In the genomic region with DNA sequence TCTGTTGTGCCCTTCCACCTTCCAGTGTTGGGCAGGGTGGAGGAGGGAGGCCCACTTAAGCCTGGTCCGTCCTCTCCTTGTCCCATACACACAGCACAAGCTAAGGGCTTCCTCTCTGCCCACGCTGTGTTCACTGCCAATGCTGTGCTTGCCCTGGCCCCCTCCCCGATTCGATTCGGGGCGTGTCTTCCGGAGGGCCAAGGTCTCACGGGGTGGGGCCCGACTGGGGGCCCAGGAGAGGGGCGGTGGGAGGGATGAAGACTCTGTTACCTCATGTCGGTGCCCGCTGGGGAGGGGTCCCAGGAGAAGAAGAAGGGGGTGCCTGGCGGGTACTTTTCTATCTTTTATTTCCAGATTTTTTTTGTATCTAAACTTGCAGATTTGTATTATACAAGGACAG, we compare ENCODE assay signal across 31 mouse cellular contexts. TPM values are rescaled to one million over a fixed set of nuclear protein-coding genes. Genes with fewer than 3 reads are reported as not detected.
A peak's percentile ranks its signal among the peaks of the same experiment; 100 is the strongest.
DNase-seq lines count a peak whose midpoint lies in the region; ATAC-seq and TF ChIP-seq lines count a peak whose summit lies in the region.
"Had no signal": no experiment of that assay in that cellular context is flagged by ENCODE, and none has a peak within 500 bp of the region (broad histone marks: within the 10 kb centered on the region; RNA-seq: fewer than 3 reads in every experiment).

No protein-coding gene starts in this region.

- H3K4me1 ChIP-seq in heart, embryonic 10.5 days, result peaks cover 10% of the 10 kb centered on the region; the same call in 1 of the 2 replicates
- H3K4me1 ChIP-seq in kidney, embryonic 16.5 days (ENCODE audit: insufficient read depth, low read length), result peaks cover 30% of the 10 kb centered on the region
- peaks cover 54% of the 10 kb centered on the region for H3K4me1 ChIP-seq in E14TG2a.4 (replicated peaks; ENCODE audit: low read depth, low read length)
- peaks cover 18% of the 10 kb centered on the region for H3K4me1 ChIP-seq in intestine, embryonic 16.5 days (ENCODE audit: control insufficient read depth, insufficient read depth, low read length)

- H3K9ac ChIP-seq in kidney, embryonic 16.5 days (replicated peaks; ENCODE audit: low read length), result peak overlapping the region; percentile 53; the same call in 1 of the 2 replicates
- 0 out of 2 replicates have a peak overlapping the region, but pooled peaks have one; percentile 14 for H3K9ac ChIP-seq in intestine, embryonic 16.5 days (ENCODE audit: low read depth, low read length)
- H3K9ac ChIP-seq: embryonic facial prominence, embryonic 13.5 days; forebrain, embryonic 12.5 days; forebrain, embryonic 15.5 days; heart, embryonic 12.5 days; heart, embryonic 15.5 days; hindbrain, embryonic 13.5 days had no signal

- 58% methylated on average over 13 of the region's 13 CpGs for WGBS in heart, embryonic 10.5 days
- WGBS in kidney, embryonic 16.5 days, result 40% methylated on average over 13 of the region's 13 CpGs
- WGBS in intestine, embryonic 16.5 days, result 34% methylated on average over 13 of the region's 13 CpGs

- DNase-seq in heart, adult 11 months, result peak; percentile 85
- DNase-seq in heart, embryonic 10.5 days (ENCODE audit: low spot score), result no peak
- no peak for DNase-seq in kidney, postnatal 36 days
- DNase-seq in layer of hippocampus, adult 11-12 months (ENCODE audit: low spot score), result no peak
- DNase-seq in frontal cortex, adult 2 months (ENCODE audit: extremely low spot score in 1 of 2, low spot score in 1 of 2), result no peak
- DNase-seq: adrenal gland, adult 2 months; adrenal gland, postnatal 14 days; cerebellum, adult 11 months; cerebellum, adult 2 months; cerebellum, adult 9-11 months; cerebellum, postnatal 25 days; embryo, embryonic 11 days; gastrocnemius, postnatal 10 days; gastrocnemius, postnatal 36 days; heart, postnatal 10 days; heart, postnatal 36 days had no signal

- no peak overlapping the region for H3K27ac ChIP-seq in heart, embryonic 10.5 days
- peak overlapping the region; percentile 91 for H3K27ac ChIP-seq in kidney, embryonic 16.5 days (ENCODE audit: low read length)
- peak overlapping the region; percentile 68; the same call in 1 of the 2 replicates for H3K27ac ChIP-seq in intestine, embryonic 16.5 days (ENCODE audit: low read length)
- H3K27ac ChIP-seq: embryonic facial prominence, embryonic 10.5 days; embryonic facial prominence, embryonic 13.5 days; forebrain, embryonic 12.5 days; forebrain, embryonic 15.5 days; heart, embryonic 15.5 days; hindbrain, embryonic 10.5 days; hindbrain, embryonic 13.5 days had no signal

- H3K36me3 ChIP-seq in heart, embryonic 10.5 days, result peaks cover 46% of the 10 kb centered on the region
- H3K36me3 ChIP-seq in kidney, embryonic 16.5 days (ENCODE audit: insufficient read depth, low read length), result peaks cover 31% of the 10 kb centered on the region
- H3K36me3 ChIP-seq in E14TG2a.4 (ENCODE audit: insufficient read depth, low read length), result peaks cover 50% of the 10 kb centered on the region
- peaks cover 5% of the 10 kb centered on the region for H3K36me3 ChIP-seq in intestine, embryonic 16.5 days (ENCODE audit: control insufficient read depth, insufficient read depth, low read length)

- no peak overlapping the region for H3K4me3 ChIP-seq in heart, embryonic 10.5 days
- no peak overlapping the region for H3K4me3 ChIP-seq in kidney, embryonic 16.5 days (ENCODE audit: low read length)
- H3K4me3 ChIP-seq in E14TG2a.4 (replicated peaks; ENCODE audit: low read length), result peak overlapping the region; percentile 60
- no peak overlapping the region for H3K4me3 ChIP-seq in intestine, embryonic 16.5 days (ENCODE audit: low read length)
- H3K4me3 ChIP-seq: embryonic facial prominence, embryonic 10.5 days; embryonic facial prominence, embryonic 13.5 days; erythroblast, embryonic 14.5 days; forebrain, embryonic 12.5 days; forebrain, embryonic 15.5 days; heart, embryonic 12.5 days; heart, embryonic 15.5 days; hindbrain, embryonic 10.5 days; hindbrain, embryonic 13.5 days had no signal

- no peak for TF ChIP-seq CTCF in E14TG2a.4 (conservative IDR thresholded peaks at IDR 0.05; ENCODE audit: low read length)

- peaks cover 15% of the 10 kb centered on the region; the same call in 1 of the 2 replicates for H3K27me3 ChIP-seq in heart, embryonic 10.5 days (ENCODE audit: insufficient read depth, poor library complexity, severe bottlenecking)
- H3K27me3 ChIP-seq in kidney, embryonic 16.5 days (ENCODE audit: insufficient read depth, low read length), result no peaks in the 10 kb centered on the region
- no peaks in the 10 kb centered on the region for H3K27me3 ChIP-seq in E14TG2a.4 (ENCODE audit: insufficient read depth, low read length)
- H3K27me3 ChIP-seq in intestine, embryonic 16.5 days (replicated peaks; ENCODE audit: control insufficient read depth, insufficient read depth, low read length), result no peaks in the 10 kb centered on the region
- H3K27me3 ChIP-seq: Patski had no signal

- peak overlapping the region; percentile 26 for H3K4me2 ChIP-seq in kidney, embryonic 16.5 days (replicated peaks; ENCODE audit: low read depth, low read length)
- peak overlapping the region; percentile 39 for H3K4me2 ChIP-seq in intestine, embryonic 16.5 days (ENCODE audit: low read depth, low read length)
- H3K4me2 ChIP-seq: embryonic facial prominence, embryonic 13.5 days; forebrain, embryonic 12.5 days; forebrain, embryonic 15.5 days; heart, embryonic 12.5 days; heart, embryonic 15.5 days; hindbrain, embryonic 13.5 days had no signal

- ATAC-seq in kidney, embryonic 16.5 days (ENCODE audit: low FRiP score, low TSS enrichment), result peak; percentile 46; the same call in 1 of the 2 replicates
- peak; percentile 34 for ATAC-seq in intestine, embryonic 16.5 days
- ATAC-seq: forebrain, embryonic 15.5 days; hindbrain, embryonic 16.5 days had no signal

- no peaks in the 10 kb centered on the region for H3K9me3 ChIP-seq in heart, embryonic 10.5 days
- no peaks in the 10 kb centered on the region for H3K9me3 ChIP-seq in kidney, embryonic 16.5 days (ENCODE audit: low read length)
- no peaks in the 10 kb centered on the region for H3K9me3 ChIP-seq in E14TG2a.4 (ENCODE audit: low read length)
- H3K9me3 ChIP-seq in intestine, embryonic 16.5 days (ENCODE audit: control insufficient read depth, low read length), result no peaks in the 10 kb centered on the region
- H3K9me3 ChIP-seq: embryonic facial prominence, embryonic 10.5 days; embryonic facial prominence, embryonic 13.5 days; forebrain, embryonic 12.5 days; forebrain, embryonic 15.5 days; G1E; heart, embryonic 12.5 days; heart, embryonic 15.5 days; hindbrain, embryonic 10.5 days; hindbrain, embryonic 13.5 days had no signal

RNA-seq across cellular contexts. Expression of a gene that starts 23.5 kb away (rescaled TPM):
- polyA plus RNA-seq in heart, embryonic 10.5 days (2016; fragmentation: Nextera tagmentation; extraction: Ambion mirVana), result 7.0 and 9.6 TPM in 2 replicates
- polyA plus RNA-seq in kidney, embryonic 16.5 days (2015; fragmentation: Nextera tagmentation; extraction: Ambion mirVana), result 13.5 and 16.4 TPM in 2 replicates
- 9.1 and 10.8 TPM in 2 replicates for polyA plus RNA-seq in intestine, embryonic 16.5 days (2015; fragmentation: Nextera tagmentation; extraction: Ambion mirVana)
- polyA plus RNA-seq in frontal cortex, adult 2 months (2012; rRNA removed), result 95.1 and 100 TPM in 2 replicates

RNA-seq across cellular contexts. Expression of a gene that starts 48.9 kb away (rescaled TPM):
- polyA plus RNA-seq in heart, embryonic 10.5 days (2016; fragmentation: Nextera tagmentation; extraction: Ambion mirVana), result 12.3 and 13.9 TPM in 2 replicates
- polyA plus RNA-seq in kidney, embryonic 16.5 days (2015; fragmentation: Nextera tagmentation; extraction: Ambion mirVana), result 26.4 and 28.6 TPM in 2 replicates
- polyA plus RNA-seq in intestine, embryonic 16.5 days (2015; fragmentation: Nextera tagmentation; extraction: Ambion mirVana), result 25.5 and 26.3 TPM in 2 replicates
- 39.1 and 40.5 TPM in 2 replicates for polyA plus RNA-seq in frontal cortex, adult 2 months (2012; rRNA removed)

RNA-seq across cellular contexts. Expression of a gene that starts 53.3 kb away (rescaled TPM):
- 3.4 and 5.0 TPM in 2 replicates for polyA plus RNA-seq in heart, embryonic 10.5 days (2016; fragmentation: Nextera tagmentation; extraction: Ambion mirVana)
- polyA plus RNA-seq in kidney, embryonic 16.5 days (2015; fragmentation: Nextera tagmentation; extraction: Ambion mirVana), result 5.5 and 6.4 TPM in 2 replicates
- 8.3 and 9.5 TPM in 2 replicates for polyA plus RNA-seq in intestine, embryonic 16.5 days (2015; fragmentation: Nextera tagmentation; extraction: Ambion mirVana)
- polyA plus RNA-seq in frontal cortex, adult 2 months (2012; rRNA removed), result 5.2 and 6.7 TPM in 2 replicates

RNA-seq across cellular contexts. Expression of a gene that starts 55.8 kb away (rescaled TPM):
- polyA plus RNA-seq in heart, embryonic 10.5 days (2016; fragmentation: Nextera tagmentation; extraction: Ambion mirVana), result 19.2 and 23.6 TPM in 2 replicates
- polyA plus RNA-seq in kidney, embryonic 16.5 days (2015; fragmentation: Nextera tagmentation; extraction: Ambion mirVana), result 45.9 and 55.8 TPM in 2 replicates
- 70.2 and 79.2 TPM in 2 replicates for polyA plus RNA-seq in intestine, embryonic 16.5 days (2015; fragmentation: Nextera tagmentation; extraction: Ambion mirVana)
- 68.8 and 69.8 TPM in 2 replicates for polyA plus RNA-seq in frontal cortex, adult 2 months (2012; rRNA removed)
